Mouse (Mus musculus) cerebellum, adult 8-10 months (tissue): ENCODE results near the gene E330021D16Rik.
A peak's percentile ranks its signal among the peaks of the same experiment; 100 is the strongest.

ENCODE experiments used
- DNase-seq: peaks from one replicate; pipeline ENCODE4 v3.0.0; 2022

The E330021D16Rik gene

GRCm38 (mm10) chr6:136421059-136421458 lies 5.7 kb upstream of the E330021D16Rik start:
- no peak for DNase-seq

GRCm38 (mm10) chr6:136418889-136419835 lies 3.8 kb upstream of the E330021D16Rik start:
- DNase-seq = no peak

- DNase-seq = no peak
These were observed 3.0 kb upstream of the E330021D16Rik start for GRCm38 (mm10) chr6:136418333-136418848.

- DNase-seq = no peak
These were observed 2.5 kb upstream of the E330021D16Rik start for GRCm38 (mm10) chr6:136417864-136418263.

GRCm38 (mm10) chr6:136413856-136414362 lies 1.5 kb downstream of the E330021D16Rik start:
- DNase-seq = no peak

- no peak for DNase-seq
These were observed 7.7 kb downstream of the E330021D16Rik start for GRCm38 (mm10) chr6:136407608-136408192.

GRCm38 (mm10) chr6:136396860-136397259 lies 18.5 kb downstream of the E330021D16Rik start:
- DNase-seq = no peak

- no peak for DNase-seq
These were observed 25.1 kb downstream of the E330021D16Rik start for GRCm38 (mm10) chr6:136390262-136390661.

- no peak for DNase-seq
These were observed 30.1 kb downstream of the E330021D16Rik start for GRCm38 (mm10) chr6:136385287-136385686.

GRCm38 (mm10) chr6:136383218-136383617 lies 32.2 kb downstream of the E330021D16Rik start:
- DNase-seq = no peak

- DNase-seq = no peak
These were observed 39.3 kb downstream of the E330021D16Rik start for GRCm38 (mm10) chr6:136376097-136376496.

- no peak for DNase-seq
These were observed 50.8 kb downstream of the E330021D16Rik start for GRCm38 (mm10) chr6:136364430-136365098.

GRCm38 (mm10) chr6:136364008-136364407 lies 51.4 kb downstream of the E330021D16Rik start:
- no peak for DNase-seq

GRCm38 (mm10) chr6:136363313-136363712 lies 52.1 kb downstream of the E330021D16Rik start:
- no peak for DNase-seq

- DNase-seq = no peak
These were observed 56.9 kb downstream of the E330021D16Rik start for GRCm38 (mm10) chr6:136358471-136358870.

GRCm38 (mm10) chr6:136353399-136354184 lies 61.8 kb downstream of the E330021D16Rik start:
- peak; percentile 70 for DNase-seq
